Mouse (Mus musculus) stomach, embryonic 14.5 days (tissue): ENCODE data around the gene Inpp5d. TPM values are rescaled to one million over a fixed set of nuclear protein-coding genes. Genes with fewer than 3 reads are reported as not detected.

Source experiments
- ATAC-seq: fragments of 200-750 bp; cut with Nextera tagmentation; 2 replicates; pipeline ENCODE4 v1.8.0; 2017; ENCODE audit warnings: low read depth, moderate TSS enrichment; ENCODE audit not compliant: insufficient number of reproducible peaks, insufficient read depth, low FRiP score
- H3K27ac ChIP-seq: fragments of 300-500 bp; sonication (generic); 2 replicates; pipeline ENCODE4 v1.5.1; 2014; ENCODE audit warnings: mild to moderate bottlenecking, low read length, moderate library complexity, mixed read lengths
- H3K27me3 ChIP-seq: fragments of 300-500 bp; sonication (generic); 2 replicates; pipeline ENCODE4 v1.6.1; 2014; ENCODE audit warnings: low read length, control low read depth, mixed read lengths; ENCODE audit not compliant: control insufficient read depth, insufficient read depth
- H3K36me3 ChIP-seq: fragments of 300-500 bp; sonication (generic); 2 replicates; pipeline ENCODE4 v1.6.1; 2014; ENCODE audit warnings: mild to moderate bottlenecking, control low read depth, low read length, moderate library complexity, mixed read lengths; ENCODE audit not compliant: control insufficient read depth, insufficient read depth
- H3K4me1 ChIP-seq: fragments of 300-500 bp; sonication (generic); 2 replicates; pipeline ENCODE4 v1.6.1; 2014; ENCODE audit warnings: low read length, control low read depth, mixed read lengths; ENCODE audit not compliant: control insufficient read depth, insufficient read depth
- H3K4me2 ChIP-seq: fragments of 300-500 bp; sonication (generic); replicated peaks from 2 replicates; pipeline ENCODE4 v1.6.1; 2014; ENCODE audit warnings: low read depth, low read length, control low read depth
- H3K4me3 ChIP-seq: fragments of 300-500 bp; sonication (generic); 2 replicates; pipeline ENCODE4 v1.5.1; 2014; ENCODE audit warnings: low read depth, low read length, control low read depth
- H3K9ac ChIP-seq: fragments of 300-500 bp; sonication (generic); replicated peaks from 2 replicates; pipeline ENCODE4 v1.6.1; 2014; ENCODE audit warnings: low read depth, mild to moderate bottlenecking, control low read depth, low read length, moderate library complexity, mixed read lengths
- H3K9me3 ChIP-seq: fragments of 300-500 bp; sonication (generic); 2 replicates; pipeline ENCODE4 v1.6.1; 2016; ENCODE audit warnings: low read depth, low read length, control low read depth; ENCODE audit not compliant: control insufficient read depth
- WGBS: fragments of 180-500 bp; shearing (Covaris S2); extraction: QIAGEN DNeasy Blood & Tissue Kit; methylation state at CpG from one replicate; pipeline ENCODE4 v1.1.7; 2014; 5-methylcytosine and 5-hydroxymethylcytosine counted together
- polyA plus RNA-seq: library from polyadenylated mRNA; unstranded; fragments of >200 nt; fragmentation: Nextera tagmentation; extraction: Ambion mirVana; gene quantifications from 2 replicates; pipeline ENCODE4 v1.2.1, GENCODE M21; 2014

Gene Inpp5d
- 5.3 and 6.2 TPM in 2 replicates for polyA plus RNA-seq

GRCm38 (mm10) chr1:87620211-87620668 lies at the start of gene Inpp5d:
Gene Inpp5d, plus strand, starts transcription at chr1:87620312.
- WGBS, result 76% methylated on average over 12 of the region's 12 CpGs
- Histone ChIP-seq H3K9ac (no peak within 1 kb of the TSS), H3K4me2 (no peak within 1 kb of the TSS; the same call in 1 of the 2 replicates), H3K9me3 (no peaks in the 10 kb centered on the region), H3K4me3 (peak within 1 kb of the TSS; percentile 6; the same call in 1 of the 2 replicates), H3K27ac (peak within 1 kb of the TSS; percentile 13; the same call in 1 of the 2 replicates), H3K4me1 (no peaks in the 10 kb centered on the region), H3K27me3 (no peaks in the 10 kb centered on the region), H3K36me3 (no peaks in the 10 kb centered on the region)
- ATAC-seq, result peak; percentile 37; the same call in 1 of the 2 replicates

- no peak for ATAC-seq
- peak overlapping the region; percentile 11; the same call in 1 of the 2 replicates for H3K4me2 ChIP-seq
- peak overlapping the region; percentile 21; the same call in 1 of the 2 replicates for H3K27ac ChIP-seq
- H3K9ac ChIP-seq, result no peak overlapping the region
- no peaks in the 10 kb centered on the region for H3K36me3 ChIP-seq
- WGBS, result 65% methylated on average over 5 of the region's 5 CpGs
- H3K4me1 ChIP-seq, result no peaks in the 10 kb centered on the region
- no peaks in the 10 kb centered on the region for H3K9me3 ChIP-seq
- peak overlapping the region; percentile 15; the same call in 1 of the 2 replicates for H3K4me3 ChIP-seq
- no peaks in the 10 kb centered on the region for H3K27me3 ChIP-seq
Measured at GRCm38 (mm10) chr1:87573261-87573660, 46.9 kb upstream of the Inpp5d start.

DNA sequence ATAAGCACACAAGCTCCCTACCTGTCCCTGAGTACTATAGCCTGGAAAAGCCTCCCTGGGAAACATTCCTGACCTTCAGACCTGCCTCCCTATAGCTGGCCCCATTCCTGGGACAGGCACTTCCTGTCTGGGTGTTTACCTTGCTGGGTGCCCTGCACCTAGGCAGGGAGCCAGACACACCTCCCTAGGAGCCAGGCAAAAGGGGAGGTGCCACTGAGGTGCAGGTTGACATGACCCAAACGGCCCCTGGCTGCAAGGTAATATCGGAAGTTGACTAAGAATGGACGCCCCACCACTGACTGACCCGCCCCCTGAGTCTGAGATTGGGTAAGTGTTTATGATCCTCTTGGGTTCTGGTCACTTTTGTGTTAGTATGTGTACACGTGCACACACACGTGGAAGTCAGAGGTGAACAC lies 46.3 kb upstream of the Inpp5d start, which contains the start of gene Ngef:
Gene Ngef (minus strand): TSS at position 71 of the 416 bp plus-strand sequence.
- Histone ChIP-seq H3K27ac (peak within 1 kb of the TSS; percentile 34; the same call in 1 of the 2 replicates), H3K9ac (no peak within 1 kb of the TSS), H3K4me2 (peak within 1 kb of the TSS; percentile 11; the same call in 1 of the 2 replicates), H3K4me3 (peak within 1 kb of the TSS; percentile 15; the same call in 1 of the 2 replicates), H3K36me3 (no peaks in the 10 kb centered on the region), H3K4me1 (no peaks in the 10 kb centered on the region), H3K27me3 (no peaks in the 10 kb centered on the region), H3K9me3 (no peaks in the 10 kb centered on the region)
- peak; percentile 91 for ATAC-seq
- WGBS, result 58% methylated on average over 6 of the region's 6 CpGs

DNA sequence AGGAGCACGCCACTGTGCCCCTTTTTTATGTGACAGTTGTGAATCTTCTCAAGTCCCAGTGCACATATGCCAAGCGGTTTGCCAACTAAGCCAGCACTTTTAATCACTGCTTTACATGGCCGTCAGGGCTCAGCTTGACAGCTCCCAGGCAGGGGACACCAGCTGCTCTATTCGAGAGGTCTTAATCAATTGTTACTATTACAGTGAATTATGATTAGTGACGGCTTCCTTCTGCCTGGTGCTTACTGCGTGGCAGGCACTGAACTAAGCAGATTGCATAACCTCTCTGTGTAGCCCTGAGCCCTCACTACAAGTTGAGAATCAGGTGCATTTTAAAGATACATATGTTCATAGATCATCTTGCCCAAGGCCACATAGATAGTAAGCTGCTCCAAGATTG lies 45.8 kb upstream of the Inpp5d start:
- Histone ChIP-seq H3K9me3 (no peaks in the 10 kb centered on the region), H3K36me3 (no peaks in the 10 kb centered on the region), H3K4me3 (no peak overlapping the region), H3K27ac (peak overlapping the region; percentile 34; the same call in 1 of the 2 replicates), H3K27me3 (no peaks in the 10 kb centered on the region), H3K4me2 (no peak overlapping the region), H3K9ac (no peak overlapping the region), H3K4me1 (no peaks in the 10 kb centered on the region)
- WGBS, result 42% methylated on average over 6 of the region's 6 CpGs
- no peak for ATAC-seq

- no peak overlapping the region for H3K4me3 ChIP-seq
Measured at GRCm38 (mm10) chr1:87574785-87575184, 45.3 kb upstream of the Inpp5d start.

DNA sequence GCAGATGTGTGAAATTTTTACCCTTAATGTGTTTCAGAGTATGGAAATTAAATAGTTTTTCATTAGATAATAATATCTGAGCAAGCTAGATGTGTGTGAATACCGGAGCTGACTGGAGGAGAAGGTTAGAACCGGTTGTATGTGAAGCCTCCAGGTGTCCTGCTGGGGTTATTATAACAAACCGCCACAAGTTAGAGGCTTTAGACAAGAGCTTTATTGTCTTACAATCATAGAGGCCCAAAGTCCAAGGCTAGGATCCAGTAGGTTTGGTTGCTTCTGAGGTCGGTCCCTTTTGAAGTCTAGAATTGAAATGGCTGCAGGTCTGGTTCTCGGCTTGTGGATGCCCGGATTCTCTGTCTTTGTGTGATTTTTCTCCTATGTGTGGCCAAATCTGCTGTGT lies 41.1 kb upstream of the Inpp5d start:
- 82% methylated on average over 6 of the region's 6 CpGs for WGBS
- Histone ChIP-seq H3K27ac (no peak overlapping the region), H3K4me2 (no peak overlapping the region), H3K27me3 (no peaks in the 10 kb centered on the region), H3K9ac (no peak overlapping the region), H3K36me3 (no peaks in the 10 kb centered on the region), H3K4me1 (no peaks in the 10 kb centered on the region), H3K4me3 (no peak overlapping the region), H3K9me3 (no peaks in the 10 kb centered on the region)
- no peak for ATAC-seq

More at GRCm38 (mm10) chr1:87574785-87575184, 45.3 kb upstream of the Inpp5d start:
- Histone ChIP-seq H3K27ac (peak overlapping the region; percentile 70), H3K36me3 (no peaks in the 10 kb centered on the region), H3K4me2 (no peak overlapping the region), H3K4me1 (no peaks in the 10 kb centered on the region), H3K27me3 (no peaks in the 10 kb centered on the region), H3K9me3 (no peaks in the 10 kb centered on the region), H3K9ac (no peak overlapping the region)
- 43% methylated on average over 7 of the region's 7 CpGs for WGBS
- ATAC-seq, result peak; percentile 80

DNA sequence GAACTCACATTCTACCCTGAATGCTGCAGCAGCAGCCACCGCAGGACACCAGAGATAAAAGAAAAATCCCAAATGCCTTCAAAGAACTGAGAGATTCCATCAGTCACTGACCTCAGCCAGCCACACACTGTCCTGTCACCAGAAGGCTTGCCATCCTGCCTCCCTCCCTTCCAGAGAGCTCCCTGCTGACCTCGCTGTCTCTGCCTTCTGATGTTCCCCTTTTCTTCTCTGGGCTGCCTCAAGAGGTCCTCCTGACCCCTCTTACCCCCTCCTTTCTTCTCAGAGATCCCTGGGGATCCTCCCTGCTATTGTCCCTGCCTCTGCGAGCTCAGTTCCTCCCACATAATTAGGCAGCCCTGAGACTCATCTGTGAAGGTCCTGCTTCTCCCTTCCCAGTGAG lies 39.3 kb upstream of the Inpp5d start:
- Histone ChIP-seq H3K27ac (no peak overlapping the region), H3K4me1 (no peaks in the 10 kb centered on the region), H3K9me3 (no peaks in the 10 kb centered on the region), H3K4me3 (no peak overlapping the region), H3K27me3 (no peaks in the 10 kb centered on the region), H3K36me3 (no peaks in the 10 kb centered on the region), H3K9ac (no peak overlapping the region), H3K4me2 (no peak overlapping the region)
- 41% methylated on average over 3 of the region's 3 CpGs for WGBS
- no peak for ATAC-seq

DNA sequence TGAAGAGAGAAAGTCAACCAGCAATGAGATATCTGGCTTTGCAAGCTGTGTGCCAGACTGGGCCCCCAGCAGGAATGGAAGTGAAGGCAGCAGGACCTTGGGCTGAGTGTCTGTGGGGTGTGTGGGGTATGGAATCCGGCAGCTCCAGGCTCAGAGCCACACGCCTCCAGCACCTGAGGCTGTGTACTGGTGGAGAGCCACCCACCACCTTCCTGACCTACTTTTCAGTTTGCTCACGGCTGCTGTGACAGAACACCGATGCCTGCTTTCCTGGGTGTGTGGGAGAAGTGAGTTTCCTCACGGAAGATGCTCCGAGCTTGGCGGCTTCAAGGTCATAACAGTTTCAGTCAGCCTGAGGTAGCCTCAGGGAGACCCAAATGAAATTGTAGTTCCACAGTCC lies 30.9 kb upstream of the Inpp5d start:
- Histone ChIP-seq H3K9ac (no peak overlapping the region), H3K36me3 (no peaks in the 10 kb centered on the region), H3K4me2 (no peak overlapping the region), H3K9me3 (no peaks in the 10 kb centered on the region), H3K4me1 (no peaks in the 10 kb centered on the region), H3K27me3 (no peaks in the 10 kb centered on the region), H3K27ac (no peak overlapping the region), H3K4me3 (no peak overlapping the region)
- WGBS, result 88% methylated on average over 7 of the region's 7 CpGs
- ATAC-seq, result no peak

- no peaks in the 10 kb centered on the region for H3K9me3 ChIP-seq
- no peaks in the 10 kb centered on the region for H3K4me1 ChIP-seq
- WGBS, result 87% methylated on average over 8 of the region's 8 CpGs
- H3K36me3 ChIP-seq, result no peaks in the 10 kb centered on the region
- H3K4me2 ChIP-seq, result no peak overlapping the region
- no peak overlapping the region for H3K9ac ChIP-seq
- H3K27ac ChIP-seq, result no peak overlapping the region
- no peak overlapping the region for H3K4me3 ChIP-seq
- H3K27me3 ChIP-seq, result no peaks in the 10 kb centered on the region
- no peak for ATAC-seq
Measured at GRCm38 (mm10) chr1:87589980-87590379, 30.1 kb upstream of the Inpp5d start.
